ENCODE assay signal across 17 mouse cellular contexts in the genomic region with DNA sequence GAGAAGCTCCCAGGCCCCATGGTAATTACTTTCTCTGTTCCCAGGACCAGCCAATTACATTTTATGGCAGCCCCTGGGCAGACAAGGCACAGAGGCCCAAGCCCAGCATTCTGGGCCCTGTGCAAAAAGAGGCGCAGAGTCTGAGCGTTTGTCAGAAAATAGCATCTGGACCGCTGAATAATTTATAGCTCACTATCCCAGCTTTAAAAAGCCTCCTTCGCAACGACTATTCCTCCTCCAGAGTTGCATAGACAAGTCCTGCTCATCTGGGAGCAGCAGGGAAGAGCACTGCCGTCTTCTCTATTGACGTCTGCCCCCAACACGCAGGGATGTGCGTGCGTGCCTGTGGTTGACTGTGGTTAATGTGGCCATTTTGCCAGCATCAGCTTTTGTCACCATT. TPM values are rescaled to one million over a fixed set of nuclear protein-coding genes. Genes with fewer than 3 reads are reported as not detected.
A peak's percentile ranks its signal among the peaks of the same experiment; 100 is the strongest.
DNase-seq lines count a peak whose midpoint lies in the region; ATAC-seq lines count a peak whose summit lies in the region.
"Had no signal": no experiment of that assay in that cellular context is flagged by ENCODE, and none has a peak within 500 bp of the region (broad histone marks: within the 10 kb centered on the region; RNA-seq: fewer than 3 reads in every experiment).

No protein-coding gene starts in this region.

- no peaks in the 10 kb centered on the region for H3K9me3 ChIP-seq in midbrain, embryonic 12.5 days
- H3K9me3 ChIP-seq in midbrain, embryonic 11.5 days (ENCODE audit: control insufficient read depth, low read length) = no peaks in the 10 kb centered on the region
- no peaks in the 10 kb centered on the region for H3K9me3 ChIP-seq in hindbrain, embryonic 15.5 days
- no peaks in the 10 kb centered on the region for H3K9me3 ChIP-seq in neural tube, embryonic 15.5 days (replicated peaks)
- H3K9me3 ChIP-seq: forebrain, embryonic 15.5 days; heart, embryonic 13.5 days had no signal

- H3K4me3 ChIP-seq in midbrain, embryonic 12.5 days = no peak overlapping the region
- no peak overlapping the region for H3K4me3 ChIP-seq in midbrain, embryonic 11.5 days (ENCODE audit: low read depth, low read length)
- no peak overlapping the region for H3K4me3 ChIP-seq in hindbrain, embryonic 15.5 days
- H3K4me3 ChIP-seq in neural tube, embryonic 15.5 days (replicated peaks) = no peak overlapping the region
- H3K4me3 ChIP-seq: forebrain, embryonic 15.5 days; heart, embryonic 13.5 days had no signal

- DNase-seq in frontal cortex, postnatal 25 days (ENCODE audit: low spot score in 2 of 2) = no peak
- DNase-seq in midbrain, embryonic 11.5 days (ENCODE audit: low spot score, missing footprints) = no peak
- DNase-seq in cerebellum, postnatal 25 days = no peak
- DNase-seq: adrenal gland, postnatal 14 days; cerebellum, adult 9-11 months; heart, postnatal 4 days; kidney, adult 2 months; kidney, postnatal 4 days; layer of hippocampus, postnatal 36 days; thymus, postnatal 14 days had no signal

- no peaks in the 10 kb centered on the region for H3K27me3 ChIP-seq in midbrain, embryonic 12.5 days
- no peaks in the 10 kb centered on the region for H3K27me3 ChIP-seq in midbrain, embryonic 11.5 days (ENCODE audit: control insufficient read depth, insufficient read depth, low read length)
- H3K27me3 ChIP-seq in hindbrain, embryonic 15.5 days = no peaks in the 10 kb centered on the region
- no peaks in the 10 kb centered on the region for H3K27me3 ChIP-seq in neural tube, embryonic 15.5 days (replicated peaks)
- H3K27me3 ChIP-seq: forebrain, embryonic 15.5 days had no signal

- no peaks in the 10 kb centered on the region for H3K4me1 ChIP-seq in midbrain, embryonic 12.5 days
- no peaks in the 10 kb centered on the region for H3K4me1 ChIP-seq in midbrain, embryonic 11.5 days (ENCODE audit: control insufficient read depth, insufficient read depth, low read length)
- 0 out of 2 replicates have a peak, but pooled peaks cover 6% of the 10 kb centered on the region for H3K4me1 ChIP-seq in hindbrain, embryonic 15.5 days (replicated peaks)
- H3K4me1 ChIP-seq in neural tube, embryonic 15.5 days = peaks cover 10% of the 10 kb centered on the region; the same call in 1 of the 2 replicates
- H3K4me1 ChIP-seq: forebrain, embryonic 15.5 days; heart, embryonic 13.5 days had no signal

- H3K36me3 ChIP-seq in midbrain, embryonic 12.5 days = no peaks in the 10 kb centered on the region
- no peaks in the 10 kb centered on the region for H3K36me3 ChIP-seq in midbrain, embryonic 11.5 days (ENCODE audit: control insufficient read depth, insufficient read depth, low read length)
- no peaks in the 10 kb centered on the region for H3K36me3 ChIP-seq in hindbrain, embryonic 15.5 days
- no peaks in the 10 kb centered on the region for H3K36me3 ChIP-seq in neural tube, embryonic 15.5 days
- H3K36me3 ChIP-seq: forebrain, embryonic 15.5 days; heart, embryonic 13.5 days had no signal

- no peak overlapping the region for H3K9ac ChIP-seq in midbrain, embryonic 12.5 days (replicated peaks)
- H3K9ac ChIP-seq in midbrain, embryonic 11.5 days (ENCODE audit: low read length) = no peak overlapping the region
- no peak overlapping the region for H3K9ac ChIP-seq in hindbrain, embryonic 15.5 days
- H3K9ac ChIP-seq in neural tube, embryonic 15.5 days (replicated peaks) = no peak overlapping the region
- H3K9ac ChIP-seq: forebrain, embryonic 15.5 days; heart, embryonic 13.5 days had no signal

- 90% methylated on average over 10 of the region's 10 CpGs for WGBS in midbrain, embryonic 12.5 days
- WGBS in midbrain, embryonic 11.5 days = 81% methylated on average over 10 of the region's 10 CpGs
- 43% methylated on average over 10 of the region's 10 CpGs for WGBS in hindbrain, embryonic 15.5 days
- 25% methylated on average over 10 of the region's 10 CpGs for WGBS in neural tube, embryonic 15.5 days

- 0 out of 2 replicates have a peak overlapping the region, but pooled peaks have one; percentile 6 for H3K27ac ChIP-seq in midbrain, embryonic 12.5 days (replicated peaks)
- H3K27ac ChIP-seq in midbrain, embryonic 11.5 days (ENCODE audit: low read depth, low read length) = no peak overlapping the region
- H3K27ac ChIP-seq in hindbrain, embryonic 15.5 days (replicated peaks) = no peak overlapping the region
- H3K27ac ChIP-seq in neural tube, embryonic 15.5 days (replicated peaks) = peak overlapping the region; percentile 39
- H3K27ac ChIP-seq: forebrain, embryonic 15.5 days; heart, embryonic 13.5 days had no signal

- H3K4me2 ChIP-seq in midbrain, embryonic 12.5 days (replicated peaks) = no peak overlapping the region
- no peak overlapping the region for H3K4me2 ChIP-seq in midbrain, embryonic 11.5 days
- H3K4me2 ChIP-seq in hindbrain, embryonic 15.5 days = no peak overlapping the region
- H3K4me2 ChIP-seq in neural tube, embryonic 15.5 days = no peak overlapping the region
- H3K4me2 ChIP-seq: forebrain, embryonic 15.5 days; heart, embryonic 13.5 days had no signal

- peak; percentile 85 for ATAC-seq in frontal cortex, adult (ENCODE audit: low TSS enrichment)
- no peak for ATAC-seq in midbrain, embryonic 12.5 days (ENCODE audit: low FRiP score, low read depth)
- no peak for ATAC-seq in midbrain, embryonic 11.5 days (ENCODE audit: low FRiP score)
- peak; percentile 46 for ATAC-seq in hindbrain, embryonic 15.5 days (ENCODE audit: low FRiP score, low read depth)
- peak; percentile 50 for ATAC-seq in neural tube, embryonic 15.5 days (ENCODE audit: low FRiP score)
- no peak for ATAC-seq in monocyte, adult 5-6 weeks (replicated peaks; ENCODE audit: insufficient number of reproducible peaks, low FRiP score, low TSS enrichment, poor library complexity, severe bottlenecking)
- ATAC-seq: forebrain, embryonic 15.5 days had no signal

RNA-seq across cellular contexts. Expression of gene Man2b2, which starts 14.0 kb away (rescaled TPM):
- 14.0 and 14.4 TPM in 2 replicates for polyA plus RNA-seq in midbrain, embryonic 12.5 days (2016; fragmentation: Nextera tagmentation; extraction: Ambion mirVana)
- polyA plus RNA-seq in midbrain, embryonic 11.5 days (2014; fragmentation: Nextera tagmentation; extraction: Ambion mirVana) = 11.9 and 12.4 TPM in 2 replicates
- 12.8 and 13.4 TPM in 2 replicates for polyA plus RNA-seq in hindbrain, embryonic 15.5 days (2015; fragmentation: Nextera tagmentation; extraction: Ambion mirVana)
- 13.2 and 14.4 TPM in 2 replicates for polyA plus RNA-seq in neural tube, embryonic 15.5 days (2015; fragmentation: Nextera tagmentation; extraction: Ambion mirVana)
- total RNA-seq in monocyte, adult 5-6 weeks (2017) = 13.3 to 21.5 TPM (median 20.8 TPM) in 3 replicates

RNA-seq across cellular contexts. Expression of gene Ppp2r2c, which starts 23.8 kb away (rescaled TPM):
- 3.2 and 3.3 TPM in 2 replicates for polyA plus RNA-seq in midbrain, embryonic 12.5 days (2016; fragmentation: Nextera tagmentation; extraction: Ambion mirVana)
- 1.2 TPM in 2 replicates for polyA plus RNA-seq in midbrain, embryonic 11.5 days (2014; fragmentation: Nextera tagmentation; extraction: Ambion mirVana)
- 63.0 and 72.5 TPM in 2 replicates for polyA plus RNA-seq in hindbrain, embryonic 15.5 days (2015; fragmentation: Nextera tagmentation; extraction: Ambion mirVana)
- 56.3 and 72.9 TPM in 2 replicates for polyA plus RNA-seq in neural tube, embryonic 15.5 days (2015; fragmentation: Nextera tagmentation; extraction: Ambion mirVana)
- 0.10 TPM in 1 of 3 replicates, not detected in the others for total RNA-seq in monocyte, adult 5-6 weeks (2017)

RNA-seq across cellular contexts. Expression of gene Mrfap1, which starts 47.9 kb away (rescaled TPM):
- 455 and 483 TPM in 2 replicates for polyA plus RNA-seq in midbrain, embryonic 12.5 days (2016; fragmentation: Nextera tagmentation; extraction: Ambion mirVana)
- 615 and 623 TPM in 2 replicates for polyA plus RNA-seq in midbrain, embryonic 11.5 days (2014; fragmentation: Nextera tagmentation; extraction: Ambion mirVana)
- 317 and 323 TPM in 2 replicates for polyA plus RNA-seq in hindbrain, embryonic 15.5 days (2015; fragmentation: Nextera tagmentation; extraction: Ambion mirVana)
- 315 and 350 TPM in 2 replicates for polyA plus RNA-seq in neural tube, embryonic 15.5 days (2015; fragmentation: Nextera tagmentation; extraction: Ambion mirVana)
- total RNA-seq in monocyte, adult 5-6 weeks (2017) = 214 to 260 TPM (median 240 TPM) in 3 replicates

Comparison
In these comparisons a context has a peak if more than half of its experiments do, and no peak if none do; other contexts are left out.
1. H3K27ac ChIP-seq: peak in midbrain, embryonic 12.5 days (single experiment) and neural tube, embryonic 15.5 days (single experiment); none in midbrain, embryonic 11.5 days (single experiment) and hindbrain, embryonic 15.5 days (single experiment).
2. ATAC-seq: peak in frontal cortex, adult (single experiment), hindbrain, embryonic 15.5 days (single experiment) and neural tube, embryonic 15.5 days (single experiment); none in midbrain, embryonic 12.5 days (single experiment), midbrain, embryonic 11.5 days (single experiment) and monocyte, adult 5-6 weeks (single experiment).
3. RNA of gene Ppp2r2c, which starts 23.8 kb away (polyA plus RNA-seq): 56.3 to 72.9 TPM in neural tube, embryonic 15.5 days and 63.0 to 72.5 TPM in hindbrain, embryonic 15.5 days; 3.2 to 3.3 TPM in midbrain, embryonic 12.5 days and 1.2 TPM in midbrain, embryonic 11.5 days; every median in the first group is over 10 times any median in the second.